Mouse (Mus musculus) erythroblast, embryonic 14.5 days (primary cell): ENCODE measurements around the gene Ramp3.

Source experiments
- GATA1 ChIP-seq: IDR thresholded peaks from 2 replicates; pipeline ENCODE4 v1.6.1; 2012; ENCODE audit warnings: low read length, inconsistent platforms, mixed read lengths
- TAL1 ChIP-seq: IDR thresholded peaks from 3 replicates; pipeline ENCODE4 v1.6.1; 2012; ENCODE audit warnings: low read length, inconsistent platforms, mixed read lengths

DNA sequence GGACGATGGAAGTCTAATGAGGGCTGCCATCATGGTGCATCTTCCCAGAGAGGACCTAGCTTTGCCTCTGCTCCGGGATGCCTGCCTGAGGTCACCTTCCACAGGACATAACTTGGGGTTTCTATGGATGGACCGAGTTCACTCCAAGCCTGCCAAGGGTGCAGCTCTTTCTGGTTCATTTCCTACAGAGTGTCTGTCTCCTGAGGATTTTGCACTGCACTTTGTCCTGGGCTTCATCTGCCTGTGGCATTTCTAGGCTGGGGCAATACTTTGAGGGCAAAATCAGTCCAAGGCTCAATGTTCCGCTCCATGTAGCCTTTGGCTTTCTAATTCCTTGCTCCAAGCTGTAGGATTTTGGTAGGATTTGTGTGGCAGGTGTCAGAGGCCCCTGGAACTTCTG, 12.5 kb downstream of the Ramp3 start:
- no peak for TF ChIP-seq GATA1
- no peak for TF ChIP-seq TAL1
